ENCODE assay signal across 18 mouse cellular contexts in genomic region chr6:87632176-87632575, GRCm38 (mm10).
"Had no signal": no experiment of that assay in that cellular context is flagged by ENCODE, and none has a peak within 500 bp of the region (broad histone marks: within the 10 kb centered on the region; RNA-seq: fewer than 3 reads in every experiment).

No protein-coding gene starts in this region.

- H3K9ac ChIP-seq: kidney, embryonic 15.5 days; limb, embryonic 13.5 days; liver, embryonic 13.5 days; neural tube, embryonic 13.5 days had no signal

- H3K4me2 ChIP-seq: kidney, embryonic 15.5 days; limb, embryonic 13.5 days; liver, embryonic 13.5 days; midbrain, embryonic 11.5 days; neural tube, embryonic 13.5 days had no signal

- H3K27me3 ChIP-seq: kidney, embryonic 15.5 days; limb, embryonic 13.5 days; liver, embryonic 13.5 days; neural tube, embryonic 13.5 days had no signal

- H3K9me3 ChIP-seq: kidney, embryonic 15.5 days; limb, embryonic 10.5 days; limb, embryonic 13.5 days; liver, embryonic 13.5 days had no signal

- DNase-seq: kidney, adult 11 months; kidney, adult 8-10 months; kidney, postnatal 10 days; kidney, postnatal 4 days; layer of hippocampus, adult 9-11 months; liver, embryonic 13.5 days; lung, adult 2 months; lung, postnatal 14 days; lung, postnatal 4 days; midbrain, embryonic 14.5 days; thymus, adult 2 months; thymus, postnatal 14 days; thymus, postnatal 4 days had no signal

- H3K27ac ChIP-seq: kidney, embryonic 15.5 days; limb, embryonic 10.5 days; limb, embryonic 13.5 days; liver, embryonic 13.5 days; neural tube, embryonic 13.5 days had no signal

- H3K4me1 ChIP-seq: kidney, embryonic 15.5 days; limb, embryonic 13.5 days; liver, embryonic 13.5 days; neural tube, embryonic 13.5 days had no signal

- H3K4me3 ChIP-seq: kidney, embryonic 15.5 days; limb, embryonic 10.5 days; limb, embryonic 13.5 days; liver, embryonic 13.5 days; neural tube, embryonic 13.5 days had no signal
